In genomic region chr11:102294887-102295597, GRCm38 (mm10) we compare ENCODE assay signal across 7 mouse cellular contexts. TPM values are rescaled to one million over a fixed set of nuclear protein-coding genes. Genes with fewer than 3 reads are reported as not detected.
A peak's percentile ranks its signal among the peaks of the same experiment; 100 is the strongest.
DNase-seq lines count a peak whose midpoint lies in the region; ATAC-seq and TF ChIP-seq lines count a peak whose summit lies in the region.

No protein-coding gene starts in this region.

- peaks cover 24% of the 10 kb centered on the region for H3K79me3 ChIP-seq in C2C12 (ENCODE audit: low read depth)

- H3K4me1 ChIP-seq in CH12.LX (ENCODE audit: control insufficient read depth in 1 of 2, insufficient read depth in 2 of 2), result peaks cover 19 to 55% of the 10 kb centered on the region in 2 experiments
- peaks cover 12% of the 10 kb centered on the region; the same call in 1 of the 2 replicates for H3K4me1 ChIP-seq in embryonic facial prominence, embryonic 14.5 days (ENCODE audit: control insufficient read depth, insufficient read depth, low read length)
- H3K4me1 ChIP-seq in hindbrain, embryonic 16.5 days (ENCODE audit: control insufficient read depth, insufficient read depth, low read depth, low read length), result peaks cover 21% of the 10 kb centered on the region
- H3K4me1 ChIP-seq in small intestine, adult 2 months (ENCODE audit: control insufficient read depth, insufficient read depth, insufficient read length, low read length), result peaks cover 7% of the 10 kb centered on the region; the same call in 1 of the 2 replicates

- peak overlapping the region; percentile 76 for H3K27ac ChIP-seq in CH12.LX (ENCODE audit: insufficient read depth, low read depth)
- H3K27ac ChIP-seq in embryonic facial prominence, embryonic 14.5 days (replicated peaks; ENCODE audit: low read depth, low read length), result peak overlapping the region; percentile 99
- H3K27ac ChIP-seq in hindbrain, embryonic 16.5 days (ENCODE audit: low read depth, low read length), result peak overlapping the region; percentile 98
- H3K27ac ChIP-seq in small intestine, adult 2 months (ENCODE audit: insufficient read depth, low read depth, low read length), result peak overlapping the region; percentile 84

- H3K79me2 ChIP-seq in C2C12 (ENCODE audit: control insufficient read depth, insufficient read depth) (peaks cover 27% of the 10 kb centered on the region), CH12.LX (replicated peaks; ENCODE audit: control insufficient read depth, extremely low read depth, insufficient read depth, poor library complexity, severe bottlenecking) (peaks cover 13% of the 10 kb centered on the region)

- H3K4me3 ChIP-seq in C2C12 (ENCODE audit: insufficient read depth, poor library complexity, severe bottlenecking), result peak overlapping the region; percentile 89
- H3K4me3 ChIP-seq in CH12.LX (replicated peaks in 1 of 3; ENCODE audit: low read depth in 2 of 3, low read length in 2 of 3, poor library complexity in 1 of 3), result peak overlapping the region; percentile 82 to 93 (median 88)
- peak overlapping the region; percentile 81 for H3K4me3 ChIP-seq in embryonic facial prominence, embryonic 14.5 days (ENCODE audit: low read depth, low read length)
- H3K4me3 ChIP-seq in hindbrain, embryonic 16.5 days (ENCODE audit: low read length), result peak overlapping the region; percentile 88
- peak overlapping the region; percentile 68 for H3K4me3 ChIP-seq in small intestine, adult 2 months (ENCODE audit: low read depth, low read length)

- H3ac ChIP-seq in C2C12 (ENCODE audit: control insufficient read depth, insufficient read length, low read depth), result peak overlapping the region; percentile 98

- peak overlapping the region; percentile 80 for H3K4me2 ChIP-seq in CH12.LX (ENCODE audit: insufficient read depth, low read depth, poor library complexity, severe bottlenecking)
- H3K4me2 ChIP-seq in embryonic facial prominence, embryonic 14.5 days (ENCODE audit: low read depth, low read length), result peak overlapping the region; percentile 85
- H3K4me2 ChIP-seq in hindbrain, embryonic 16.5 days (ENCODE audit: low read length), result peak overlapping the region; percentile 97

- DNase-seq in CH12.LX (ENCODE audit: extremely low read depth), result peak; percentile 90
- DNase-seq in embryonic facial prominence, embryonic 14.5 days (ENCODE audit: low spot score), result peak; percentile 74
- DNase-seq in lung, postnatal 14 days, result peak; percentile 32
- no peak for DNase-seq in natural killer cell, adult 2 months (ENCODE audit: low spot score in 2 of 2)

- in situ Hi-C loops in CH12.LX (cut with MboI; ENCODE audit: low pct_ligation_motif_present, low pct_unique_long_range_greater_than_20kb, low sequenced_read_pairs), result loop anchor here (5.0 kb wide), 1 partner anchor 117 kb away; no protein-coding TSS in a partner anchor

- WGBS in embryonic facial prominence, embryonic 14.5 days, result 64% methylated on average over 12 of the region's 12 CpGs
- 47% methylated on average over 12 of the region's 12 CpGs for WGBS in hindbrain, embryonic 16.5 days
- 69% methylated on average over 12 of the region's 12 CpGs for WGBS in small intestine, adult 2 months

- H3K27me3 ChIP-seq in C2C12 (ENCODE audit: control insufficient read depth, insufficient read depth, insufficient read length) (no peaks in the 10 kb centered on the region), CH12.LX (replicated peaks) (no peaks in the 10 kb centered on the region)
- no peaks in the 10 kb centered on the region for H3K27me3 ChIP-seq in embryonic facial prominence, embryonic 14.5 days (replicated peaks; ENCODE audit: control insufficient read depth, insufficient read depth, low read length)
- no peaks in the 10 kb centered on the region for H3K27me3 ChIP-seq in hindbrain, embryonic 16.5 days (replicated peaks; ENCODE audit: control insufficient read depth, insufficient read depth, low read length)
- no peaks in the 10 kb centered on the region for H3K27me3 ChIP-seq in small intestine, adult 2 months (ENCODE audit: control insufficient read depth, insufficient read depth, low read length)

- TF ChIP-seq POLR2A in CH12.LX (IDR thresholded peaks at IDR 0.05; ENCODE audit: low read depth, low read length), result peak; percentile 71
- no peak for TF ChIP-seq POLR2A in small intestine, adult 2 months (IDR thresholded peaks at IDR 0.05; ENCODE audit: low read depth, low read length)

- dilution Hi-C loops in CH12.LX (cut with MboI; ENCODE audit: extremely low pct_ligation_motif_present, extremely low pct_unique_long_range_greater_than_20kb, low sequenced_read_pairs), result no loop called here

- TF ChIP-seq CTCF in C2C12 (IDR thresholded peaks at IDR 0.05; ENCODE audit: control insufficient read depth, insufficient read depth, insufficient read length), result no peak
- TF ChIP-seq CTCF in CH12.LX (conservative IDR thresholded peaks at IDR 0.05 in 1 of 2, IDR thresholded peaks at IDR 0.05 in 1 of 2; ENCODE audit: low read depth in 2 of 2, low read length in 2 of 2), result peak in 1 of 2 experiments; percentile 63; a peak in 2 of 4 replicates
- TF ChIP-seq CTCF in small intestine, adult 2 months (IDR thresholded peaks at IDR 0.05; ENCODE audit: extremely low read depth, insufficient read length, insufficient replicate concordance, low read depth, low read length), result no peak

- no peak for TF ChIP-seq EP300 in CH12.LX (IDR thresholded peaks at IDR 0.05; ENCODE audit: low read length)

- peak; percentile 53 for TF ChIP-seq RAD21 in CH12.LX (IDR thresholded peaks at IDR 0.05; ENCODE audit: low read depth, low read length)

- H3K36me3 ChIP-seq in C2C12 (ENCODE audit: control insufficient read depth, insufficient read depth), result peaks cover 37% of the 10 kb centered on the region
- H3K36me3 ChIP-seq in CH12.LX (replicated peaks in 1 of 2; ENCODE audit: control insufficient read depth in 1 of 2, insufficient read depth in 1 of 2, low read length in 1 of 2), result peaks cover 37 to 49% of the 10 kb centered on the region in 2 experiments
- peaks cover 44% of the 10 kb centered on the region for H3K36me3 ChIP-seq in embryonic facial prominence, embryonic 14.5 days (ENCODE audit: control insufficient read depth, insufficient read depth, low read length)
- peaks cover 24% of the 10 kb centered on the region for H3K36me3 ChIP-seq in hindbrain, embryonic 16.5 days (ENCODE audit: control insufficient read depth, insufficient read depth, low read length)
- peaks cover 26% of the 10 kb centered on the region for H3K36me3 ChIP-seq in small intestine, adult 2 months (ENCODE audit: control insufficient read depth, insufficient read depth, low read length)

- peak overlapping the region; percentile 95; the same call in 1 of the 2 replicates for H3K9ac ChIP-seq in CH12.LX (ENCODE audit: insufficient read depth, low read depth)
- H3K9ac ChIP-seq in embryonic facial prominence, embryonic 14.5 days (ENCODE audit: low read depth, low read length), result peak overlapping the region; percentile 96
- peak overlapping the region; percentile 92 for H3K9ac ChIP-seq in hindbrain, embryonic 16.5 days (ENCODE audit: low read depth, low read length)

- peaks cover under 1% of the 10 kb centered on the region for H3K9me3 ChIP-seq in CH12.LX (replicated peaks; ENCODE audit: low read length)
- H3K9me3 ChIP-seq in embryonic facial prominence, embryonic 14.5 days (ENCODE audit: control insufficient read depth, low read length), result no peaks in the 10 kb centered on the region
- H3K9me3 ChIP-seq in hindbrain, embryonic 16.5 days (ENCODE audit: control insufficient read depth, low read length), result no peaks in the 10 kb centered on the region

- ATAC-seq in embryonic facial prominence, embryonic 14.5 days (ENCODE audit: low read depth), result no peak
- 0 out of 2 replicates have a peak, but pooled peaks have one; percentile 5 for ATAC-seq in hindbrain, embryonic 16.5 days

RNA-seq across cellular contexts. Expression of gene Atxn7l3, which starts 1.4 kb away (rescaled TPM):
- polyA plus RNA-seq in C2C12 (2012; fragmentation: generic; extraction: Trizol) (33.9 TPM), CH12.LX (2012; ENCODE audit: insufficient read length, low read depth) (52.0 and 59.0 TPM in 2 replicates)
- total RNA-seq in CH12.LX (2012; rRNA removed) (46.6 and 51.3 TPM in 2 replicates), CH12.LX (2014; rRNA removed) (38.3 and 40.7 TPM in 2 replicates)
- 19.5 and 20.8 TPM in 2 replicates for polyA plus RNA-seq in embryonic facial prominence, embryonic 14.5 days (2014; fragmentation: Nextera tagmentation; extraction: Ambion mirVana)
- polyA plus RNA-seq in hindbrain, embryonic 16.5 days (2015; fragmentation: Nextera tagmentation; extraction: Ambion mirVana), result 26.6 and 29.2 TPM in 2 replicates
- 15.1 and 30.2 TPM in 2 replicates for polyA plus RNA-seq in small intestine, adult 2 months (2012; rRNA removed)

RNA-seq across cellular contexts. Expression of gene Tmub2, which starts 10.3 kb away (rescaled TPM):
- polyA plus RNA-seq in C2C12 (2012; fragmentation: generic; extraction: Trizol) (25.2 TPM), CH12.LX (2012; ENCODE audit: insufficient read length, low read depth) (32.4 and 32.9 TPM in 2 replicates)
- total RNA-seq in CH12.LX (2012; rRNA removed) (27.8 and 31.0 TPM in 2 replicates), CH12.LX (2014; rRNA removed) (24.8 and 27.0 TPM in 2 replicates)
- polyA plus RNA-seq in embryonic facial prominence, embryonic 14.5 days (2014; fragmentation: Nextera tagmentation; extraction: Ambion mirVana), result 49.8 and 55.9 TPM in 2 replicates
- polyA plus RNA-seq in hindbrain, embryonic 16.5 days (2015; fragmentation: Nextera tagmentation; extraction: Ambion mirVana), result 81.6 and 85.0 TPM in 2 replicates
- 29.4 and 60.2 TPM in 2 replicates for polyA plus RNA-seq in small intestine, adult 2 months (2012; rRNA removed)

RNA-seq across cellular contexts. Expression of gene Ubtf, which starts 24.5 kb away (rescaled TPM):
- polyA plus RNA-seq in C2C12 (2012; fragmentation: generic; extraction: Trizol) (70.2 TPM), CH12.LX (2012; ENCODE audit: insufficient read length, low read depth) (124 and 149 TPM in 2 replicates)
- total RNA-seq in CH12.LX (2012; rRNA removed) (126 and 142 TPM in 2 replicates), CH12.LX (2014; rRNA removed) (89.9 and 99.8 TPM in 2 replicates)
- 73.3 and 83.9 TPM in 2 replicates for polyA plus RNA-seq in embryonic facial prominence, embryonic 14.5 days (2014; fragmentation: Nextera tagmentation; extraction: Ambion mirVana)
- polyA plus RNA-seq in hindbrain, embryonic 16.5 days (2015; fragmentation: Nextera tagmentation; extraction: Ambion mirVana), result 70.4 and 76.8 TPM in 2 replicates
- 10.5 and 17.6 TPM in 2 replicates for polyA plus RNA-seq in small intestine, adult 2 months (2012; rRNA removed)

RNA-seq across cellular contexts. Expression of gene Asb16, which starts 26.5 kb away (rescaled TPM):
- polyA plus RNA-seq in C2C12 (2012; fragmentation: generic; extraction: Trizol) (not detected), CH12.LX (2012; ENCODE audit: insufficient read length, low read depth) (not detected in 2 replicates)
- total RNA-seq in CH12.LX (2012; rRNA removed) (0.04 TPM in 1 of 2 replicates, not detected in the other), CH12.LX (2014; rRNA removed) (not detected in 2 replicates)
- polyA plus RNA-seq in embryonic facial prominence, embryonic 14.5 days (2014; fragmentation: Nextera tagmentation; extraction: Ambion mirVana), result 0.25 and 0.33 TPM in 2 replicates
- polyA plus RNA-seq in hindbrain, embryonic 16.5 days (2015; fragmentation: Nextera tagmentation; extraction: Ambion mirVana), result 0.09 and 0.11 TPM in 2 replicates
- 0.29 and 1.8 TPM in 2 replicates for polyA plus RNA-seq in small intestine, adult 2 months (2012; rRNA removed)

RNA-seq across cellular contexts. Expression of gene BC030867, which starts 46.4 kb away (rescaled TPM):
- polyA plus RNA-seq in C2C12 (2012; fragmentation: generic; extraction: Trizol) (12.0 TPM), CH12.LX (2012; ENCODE audit: insufficient read length, low read depth) (34.0 and 35.2 TPM in 2 replicates)
- total RNA-seq in CH12.LX (2012; rRNA removed) (25.6 and 26.2 TPM in 2 replicates), CH12.LX (2014; rRNA removed) (9.7 and 11.4 TPM in 2 replicates)
- 11.7 and 12.6 TPM in 2 replicates for polyA plus RNA-seq in embryonic facial prominence, embryonic 14.5 days (2014; fragmentation: Nextera tagmentation; extraction: Ambion mirVana)
- polyA plus RNA-seq in hindbrain, embryonic 16.5 days (2015; fragmentation: Nextera tagmentation; extraction: Ambion mirVana), result 2.9 and 3.6 TPM in 2 replicates
- 2.4 and 5.2 TPM in 2 replicates for polyA plus RNA-seq in small intestine, adult 2 months (2012; rRNA removed)

Comparison
In these comparisons a context has a peak if more than half of its experiments do, and no peak if none do; other contexts are left out.
1. DNase-seq: peak in CH12.LX (single experiment), embryonic facial prominence, embryonic 14.5 days (single experiment) and lung, postnatal 14 days (single experiment); none in natural killer cell, adult 2 months (0 of 2).
2. Peak in every context shown above with its lines, with median percentiles within 50 percentile points of each other: H3K4me3 ChIP-seq, H3K27ac ChIP-seq, H3K4me2 ChIP-seq and H3K9ac ChIP-seq.